Mouse (Mus musculus) gastrocnemius, postnatal 25 days (tissue): Measurements from ENCODE around the gene Cyp46a1. TPM values are rescaled to one million over a fixed set of nuclear protein-coding genes. Genes with fewer than 3 reads are reported as not detected.

Experiments used
- DNase-seq: peaks from one replicate; pipeline ENCODE4 v3.0.0; 2022
- long read RNA-seq, 2 experiments: library from polyadenylated mRNA; stranded (forward); transcript quantifications; one replicate each; pipeline ENCODE4 v2.0.0; 2021
- total RNA-seq, 2 experiments: library from RNA; stranded (reverse); gene quantifications; 1 replicate in 1 of 2; 2 replicates in 1 of 2; pipeline ENCODE4 v1.2.3; 2021

The Cyp46a1 gene
- total RNA-seq = under 1 TPM; 0.13 TPM
- long read RNA-seq, experiment 1 = 0 reads
- long read RNA-seq, experiment 2 = 0 reads

- DNase-seq = peak; percentile 99
Observed at GRCm38 (mm10) chr12:108333895-108334445, at the start of gene Cyp46a1. Gene Cyp46a1 (plus strand): TSS chr12:108334381.

- DNase-seq = no peak
Observed at GRCm38 (mm10) chr12:108284455-108285224, 49.5 kb upstream of the Cyp46a1 start.

- DNase-seq = no peak
Observed at GRCm38 (mm10) chr12:108285225-108286011, 48.8 kb upstream of the Cyp46a1 start.

- no peak for DNase-seq
Observed at GRCm38 (mm10) chr12:108286381-108286780, 47.8 kb upstream of the Cyp46a1 start.

GRCm38 (mm10) chr12:108287011-108287410 lies 47.2 kb upstream of the Cyp46a1 start:
- DNase-seq = no peak

- no peak for DNase-seq
Observed at GRCm38 (mm10) chr12:108288127-108288880, 45.9 kb upstream of the Cyp46a1 start.

- DNase-seq = peak; percentile 28
Observed at GRCm38 (mm10) chr12:108292419-108292818, 41.8 kb upstream of the Cyp46a1 start.

GRCm38 (mm10) chr12:108292957-108293356 lies 41.2 kb upstream of the Cyp46a1 start:
- peak; percentile 64 for DNase-seq

- DNase-seq = no peak
Observed at GRCm38 (mm10) chr12:108294620-108295019, 39.6 kb upstream of the Cyp46a1 start.

GRCm38 (mm10) chr12:108297033-108297432 lies 37.1 kb upstream of the Cyp46a1 start:
- DNase-seq = no peak

GRCm38 (mm10) chr12:108301006-108301405 lies 33.2 kb upstream of the Cyp46a1 start:
- no peak for DNase-seq

GRCm38 (mm10) chr12:108303778-108304365 lies 30.3 kb upstream of the Cyp46a1 start:
- peak; percentile 55 for DNase-seq

- no peak for DNase-seq
Observed at GRCm38 (mm10) chr12:108305172-108305571, 29.0 kb upstream of the Cyp46a1 start.

- DNase-seq = peak; percentile 47
Observed at GRCm38 (mm10) chr12:108305812-108306794, 28.1 kb upstream of the Cyp46a1 start, which contains the start of gene Hhipl1. Gene Hhipl1 (plus strand): TSS chr12:108306270.

- DNase-seq = no peak
Observed at GRCm38 (mm10) chr12:108307553-108307952, 26.6 kb upstream of the Cyp46a1 start.

- DNase-seq = peak; percentile 78
Observed at GRCm38 (mm10) chr12:108308363-108308856, 25.8 kb upstream of the Cyp46a1 start.

GRCm38 (mm10) chr12:108309116-108309794 lies 24.9 kb upstream of the Cyp46a1 start:
- peak; percentile 78 for DNase-seq

- DNase-seq = no peak
Observed at GRCm38 (mm10) chr12:108310041-108310440, 24.1 kb upstream of the Cyp46a1 start.

GRCm38 (mm10) chr12:108310456-108311027 lies 23.6 kb upstream of the Cyp46a1 start:
- no peak for DNase-seq
